Mouse (Mus musculus): ENCODE data around the gene Cbfa2t3.

The Cbfa2t3 gene

DNA sequence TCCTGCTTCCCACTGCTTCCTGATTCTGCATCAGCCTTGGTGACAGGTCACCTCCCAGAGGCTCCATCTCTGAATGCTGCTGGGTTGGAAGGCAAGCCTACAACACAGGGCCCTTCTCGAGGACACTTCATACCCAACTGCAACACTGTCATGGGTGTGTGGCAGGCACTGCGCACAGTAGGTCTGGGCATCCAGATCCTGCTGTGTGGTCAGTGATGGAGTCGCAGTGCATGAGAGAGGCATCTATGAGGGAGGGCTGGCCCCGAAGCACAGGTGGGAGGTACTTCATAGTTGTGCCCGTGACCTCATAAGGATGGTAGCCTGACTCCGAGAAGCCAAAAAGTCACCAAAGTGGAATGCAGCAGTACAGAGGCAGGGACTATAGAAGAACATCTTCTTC, 26.3 kb upstream of the Cbfa2t3 start:
- TF ChIP-seq GATA4 (IDR thresholded peaks at IDR 0.05; ENCODE audit: insufficient replicate concordance, low read length): no peak

DNA sequence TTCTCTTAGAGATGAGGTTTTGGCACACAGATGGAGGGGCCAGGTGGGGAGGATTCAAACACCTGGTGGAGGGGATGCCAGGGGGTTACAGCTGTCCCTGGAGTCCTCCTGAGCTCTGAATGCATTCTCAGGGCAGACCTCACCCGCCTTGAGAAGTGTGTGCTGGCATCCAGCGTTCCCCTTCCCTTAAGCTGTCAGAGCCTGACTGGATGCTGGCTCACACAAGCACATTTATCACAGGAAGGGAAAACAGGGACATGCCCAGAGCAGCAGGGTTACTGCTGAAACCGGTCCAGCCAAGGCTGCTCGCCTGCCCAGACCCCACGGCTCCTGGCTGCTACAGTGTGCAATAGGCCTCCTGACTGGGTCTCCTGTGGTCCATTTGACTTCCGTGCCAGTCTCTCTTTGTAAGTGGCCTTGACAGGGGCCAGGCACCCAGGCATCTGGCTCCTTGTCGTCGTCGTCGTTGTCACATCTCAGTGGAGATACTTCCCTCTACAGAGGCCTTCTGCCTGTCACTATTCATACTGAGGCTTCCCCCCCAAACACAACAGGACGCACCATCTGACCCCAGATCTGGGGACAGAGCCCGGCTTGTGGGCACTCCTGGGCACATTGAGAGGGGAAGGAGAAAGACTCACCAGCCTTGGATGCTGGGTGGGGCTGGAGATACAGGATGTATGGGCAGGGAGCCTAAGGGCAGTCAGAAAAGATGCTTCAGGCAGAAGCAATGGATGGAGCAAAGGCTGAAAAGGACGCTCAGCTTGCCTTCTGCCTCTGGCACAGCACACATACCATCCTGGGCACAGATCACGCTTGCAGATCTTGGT, 22.1 kb upstream of the Cbfa2t3 start:
- peak; percentile 19; the same call in 1 of the 2 replicates for TF ChIP-seq GATA4 (IDR thresholded peaks at IDR 0.05; ENCODE audit: insufficient replicate concordance, low read length)

- peak; percentile 99 for TF ChIP-seq GATA4 (IDR thresholded peaks at IDR 0.05; ENCODE audit: insufficient replicate concordance, low read length)
Observed at GRCm38 (mm10) chr8:122720070-122720729, 21.3 kb upstream of the Cbfa2t3 start.

- peak; percentile 91 for TF ChIP-seq GATA4 (IDR thresholded peaks at IDR 0.05; ENCODE audit: insufficient replicate concordance, low read length)
Observed at GRCm38 (mm10) chr8:122719500-122720065, 20.7 kb upstream of the Cbfa2t3 start.

DNA sequence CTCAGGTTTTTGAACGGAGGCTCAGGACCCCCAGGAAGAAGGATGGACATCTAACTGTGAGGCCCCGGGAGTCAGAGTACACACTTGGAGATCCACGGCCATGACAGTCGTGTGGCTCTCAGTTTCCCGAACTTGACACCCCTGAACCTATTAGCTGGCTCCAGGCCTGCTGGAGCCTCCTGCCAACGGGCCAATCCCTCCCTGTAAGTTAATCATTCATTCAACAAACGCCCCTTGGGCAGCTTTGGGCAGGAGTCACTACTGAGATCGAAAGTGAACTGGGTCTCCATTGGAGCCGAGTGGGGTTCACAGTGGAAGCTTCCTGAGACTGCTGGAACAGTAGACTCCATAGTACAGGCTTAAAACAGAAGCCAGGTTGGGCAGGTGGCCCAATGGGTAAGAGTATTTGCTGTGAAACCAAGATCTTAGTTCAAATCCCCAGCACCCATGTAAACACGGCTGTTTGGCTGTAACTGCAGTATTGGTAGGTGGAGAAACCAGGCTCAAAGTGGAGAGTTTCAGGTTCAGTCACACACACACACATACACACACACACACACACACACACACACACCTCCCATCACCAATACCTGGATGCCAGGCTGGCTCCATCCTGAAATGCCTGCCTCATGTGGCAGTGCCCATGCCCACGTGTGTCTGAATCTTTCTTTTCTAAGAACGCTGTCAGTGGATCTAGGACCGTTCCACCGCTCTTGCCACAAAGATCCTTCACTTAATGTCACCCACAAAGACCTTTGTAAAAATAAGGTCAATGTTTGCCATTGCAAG, 20.0 kb upstream of the Cbfa2t3 start:
- no peak for TF ChIP-seq GATA4 (IDR thresholded peaks at IDR 0.05; ENCODE audit: insufficient replicate concordance, low read length)

DNA sequence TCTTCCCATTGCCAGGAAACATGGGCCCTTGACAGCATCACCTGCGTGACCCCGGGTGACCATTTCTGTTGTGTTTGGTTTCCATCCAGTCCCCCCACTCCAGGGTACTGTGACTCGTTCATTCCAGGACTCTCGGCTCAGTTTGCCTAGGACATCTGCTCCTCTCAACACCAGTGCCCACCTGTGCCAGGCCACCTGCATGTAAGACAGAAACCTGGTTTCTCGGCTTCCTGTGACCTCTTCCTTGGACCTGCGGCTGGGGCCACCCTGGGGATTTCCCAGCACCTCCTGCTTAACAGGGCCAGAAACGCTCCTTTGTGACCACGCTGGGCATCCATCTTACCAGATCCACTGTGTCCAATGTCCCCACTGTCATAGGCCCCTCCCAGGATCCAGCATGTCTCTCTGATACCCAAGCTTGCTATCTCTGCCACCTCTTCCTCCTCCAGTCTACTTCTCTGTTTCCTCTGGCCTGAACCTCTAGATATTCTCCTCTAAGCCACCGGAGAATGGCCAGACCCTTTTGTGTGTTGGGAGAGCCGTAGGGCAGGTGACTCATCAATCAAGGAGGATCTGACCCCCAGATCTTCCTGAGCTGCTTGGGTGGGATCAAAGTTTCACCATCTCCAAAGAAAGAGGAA, 19.1 kb upstream of the Cbfa2t3 start:
- TF ChIP-seq GATA4 (IDR thresholded peaks at IDR 0.05; ENCODE audit: insufficient replicate concordance, low read length): no peak

DNA sequence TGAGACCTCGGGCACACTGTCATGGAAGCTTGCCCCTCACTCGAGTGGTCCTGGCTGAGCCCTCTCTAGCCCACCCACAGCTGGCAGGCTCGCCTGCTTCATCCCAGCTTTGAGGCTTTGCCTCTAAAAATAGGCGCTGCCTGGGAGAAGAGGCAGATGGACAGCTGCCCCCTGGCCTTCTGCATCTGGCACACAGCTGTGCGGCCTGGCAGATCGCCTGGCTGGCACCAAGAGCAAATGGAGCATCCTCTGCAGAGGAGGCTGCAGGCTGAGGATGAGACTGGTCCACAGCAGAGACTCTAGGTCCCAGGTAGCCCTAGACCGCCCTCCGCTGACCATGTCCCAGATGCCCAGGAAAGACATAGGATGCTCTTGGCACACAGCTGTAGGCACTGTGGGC, 17.7 kb upstream of the Cbfa2t3 start:
- no peak for TF ChIP-seq GATA4 (IDR thresholded peaks at IDR 0.05; ENCODE audit: insufficient replicate concordance, low read length)

DNA sequence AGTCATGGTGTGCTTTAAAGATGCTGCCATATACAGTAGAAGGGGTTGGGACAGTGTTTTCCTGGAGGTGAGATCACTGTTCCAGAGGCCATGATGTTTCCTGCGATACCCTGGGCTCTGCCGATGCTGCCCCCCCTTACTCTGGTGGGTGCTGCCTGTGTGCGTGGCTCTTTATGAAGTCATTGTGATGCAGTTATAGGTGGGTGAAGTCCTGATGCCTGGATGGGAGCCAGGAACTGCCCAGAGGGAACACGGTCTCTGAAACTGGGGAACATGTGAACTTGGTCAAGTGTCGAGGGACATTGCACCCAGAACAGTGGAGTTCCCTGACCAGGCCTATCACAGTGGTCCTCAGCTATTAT, 14.2 kb upstream of the Cbfa2t3 start:
- no peak for TF ChIP-seq GATA4 (IDR thresholded peaks at IDR 0.05; ENCODE audit: insufficient replicate concordance, low read length)

DNA sequence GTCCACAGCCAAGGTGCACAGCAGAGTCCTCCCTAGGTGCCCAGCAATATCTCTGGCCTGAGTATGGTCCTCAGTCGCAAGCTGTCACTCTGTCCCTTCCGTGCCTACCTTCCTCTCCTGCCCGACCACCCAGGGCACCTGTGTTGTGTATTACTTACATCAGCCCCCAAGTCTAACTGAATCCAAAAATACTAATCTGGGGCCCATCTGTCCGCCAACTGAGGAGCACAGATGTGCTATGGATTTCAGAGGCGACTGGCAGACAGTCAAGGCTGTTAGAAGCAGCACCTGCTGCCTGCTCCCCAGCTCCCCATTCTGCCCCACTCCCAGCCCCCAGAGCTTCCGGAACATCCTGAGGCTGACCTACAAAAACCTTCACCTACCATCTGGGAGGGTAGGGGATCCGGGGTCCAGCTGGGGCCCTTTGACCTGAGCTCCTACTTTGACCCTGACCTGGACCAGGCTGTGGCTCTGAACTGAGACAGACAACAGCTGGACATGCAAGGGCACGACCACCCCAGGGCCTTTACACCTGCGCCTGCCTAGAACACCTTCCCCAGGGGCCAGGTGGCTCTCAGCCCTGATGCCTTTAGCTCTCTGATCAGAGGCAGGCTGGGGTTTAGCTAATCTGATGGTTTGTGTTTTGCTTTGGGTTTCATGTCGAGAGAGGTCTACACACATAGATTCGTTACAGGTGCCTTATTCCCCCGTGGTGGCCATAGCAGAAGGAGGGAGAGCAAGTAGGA, 13.7 kb upstream of the Cbfa2t3 start:
- no peak for TF ChIP-seq GATA4 (IDR thresholded peaks at IDR 0.05; ENCODE audit: insufficient replicate concordance, low read length)

DNA sequence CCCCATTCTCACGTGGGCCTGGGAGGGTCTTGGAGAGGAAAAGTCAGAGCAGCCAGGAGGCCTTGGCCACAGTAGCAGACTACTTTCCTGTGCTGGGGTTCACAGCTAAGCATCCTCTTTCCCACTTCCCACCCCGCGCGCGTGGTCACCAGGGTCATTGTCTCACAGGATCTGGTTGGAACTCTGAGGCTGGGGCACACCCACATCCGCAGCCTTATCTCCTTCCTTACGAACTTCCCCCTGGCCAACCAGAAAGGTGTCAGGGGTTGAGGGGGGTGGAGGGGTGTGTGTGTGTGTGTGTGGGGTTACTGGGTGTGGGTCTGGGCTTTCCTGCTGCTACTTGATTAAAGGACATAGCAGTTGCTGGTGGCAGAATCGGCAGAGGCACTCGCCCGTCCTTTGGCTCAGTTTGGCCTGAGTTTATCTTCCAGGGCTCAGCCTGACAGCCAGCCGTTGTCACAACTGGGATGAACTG, 13.0 kb upstream of the Cbfa2t3 start:
- peak; percentile 71; the same call in 1 of the 2 replicates for TF ChIP-seq GATA4 (IDR thresholded peaks at IDR 0.05; ENCODE audit: insufficient replicate concordance, low read length)

DNA sequence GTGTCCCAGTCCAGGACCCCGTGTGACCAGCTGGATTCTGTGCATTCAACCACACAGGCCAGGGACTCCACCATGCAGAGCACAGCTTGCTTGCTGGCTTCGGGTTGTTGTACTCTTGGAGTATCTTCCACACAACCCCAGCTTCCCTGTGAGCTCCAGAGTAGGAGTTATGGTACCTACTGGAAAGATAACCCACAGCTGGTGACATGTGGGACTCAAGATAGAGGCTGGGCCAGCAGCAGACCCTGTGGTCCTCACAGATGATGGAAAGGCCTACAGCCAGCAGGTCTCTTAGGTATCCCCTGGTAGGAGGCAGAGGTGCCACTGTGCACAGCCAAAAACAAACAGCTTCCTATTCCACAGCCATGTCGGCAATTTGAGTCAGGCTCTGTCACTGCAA, 12.6 kb upstream of the Cbfa2t3 start:
- TF ChIP-seq GATA4 (IDR thresholded peaks at IDR 0.05; ENCODE audit: insufficient replicate concordance, low read length): no peak

GRCm38 (mm10) chr8:122709340-122710111, 10.6 kb upstream of the Cbfa2t3 start:
- no peak for TF ChIP-seq GATA4 (IDR thresholded peaks at IDR 0.05; ENCODE audit: insufficient replicate concordance, low read length)

- no peak for TF ChIP-seq GATA4 (IDR thresholded peaks at IDR 0.05; ENCODE audit: insufficient replicate concordance, low read length)
Observed at GRCm38 (mm10) chr8:122707184-122707583, 8.3 kb upstream of the Cbfa2t3 start.

Data from liver, adult (tissue).